Mouse (Mus musculus): ENCODE measurements around the gene Fnbp1. TPM values are rescaled to one million over a fixed set of nuclear protein-coding genes. Genes with fewer than 3 reads are reported as not detected.

Gene Fnbp1
- polyA plus RNA-seq, 1 experiment from 2014 or later = 21.7 TPM

DNA sequence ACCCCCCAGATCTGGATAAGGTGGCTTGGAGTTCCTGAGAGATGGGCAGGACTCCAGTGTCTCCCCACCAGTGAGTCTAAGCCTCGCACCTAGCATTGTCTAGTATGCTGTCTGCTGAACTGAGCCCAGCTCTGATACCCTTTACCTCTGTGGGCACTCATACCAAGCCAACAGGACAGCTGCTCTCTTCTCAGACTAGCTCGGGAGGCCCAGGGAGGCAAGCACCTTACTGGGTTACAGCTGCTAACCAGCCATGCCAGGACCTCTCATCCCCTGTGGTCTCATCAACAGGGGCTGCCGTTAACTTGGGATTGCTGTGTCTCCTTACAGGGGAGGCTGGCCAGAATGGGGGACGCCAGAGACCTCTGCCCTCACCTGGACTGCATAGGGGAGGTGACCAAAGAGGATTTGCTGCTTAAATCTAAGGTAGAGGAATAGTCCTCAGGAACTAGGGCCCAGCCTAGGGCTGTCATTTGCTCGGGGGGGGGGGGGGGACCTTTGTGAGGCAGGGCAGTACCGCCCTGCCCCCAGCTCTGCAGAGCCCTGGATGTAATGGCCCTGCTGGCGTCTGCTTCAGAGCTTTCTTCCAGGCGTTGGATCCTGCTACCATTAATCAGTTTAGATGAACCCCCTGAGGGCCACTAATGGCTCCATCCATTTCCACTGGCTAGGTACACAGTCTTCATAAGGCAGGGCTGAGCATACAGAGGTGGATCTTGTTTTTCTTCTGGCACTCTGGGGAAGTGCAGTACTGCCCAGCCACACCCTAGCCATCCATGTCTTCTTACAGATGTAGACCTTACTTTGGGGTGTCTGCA is 143.2 kb downstream of the Fnbp1 start:
- H3K4me2 ChIP-seq (ENCODE audit: low read depth, low read length) = no peak overlapping the region
- no peak overlapping the region for H3K27ac ChIP-seq (replicated peaks; ENCODE audit: low read depth, low read length)
- H3K9me3 ChIP-seq (ENCODE audit: control insufficient read depth, low read length) = no peaks in the 10 kb centered on the region
- DNase-seq (ENCODE audit: low spot score) (no peak), ATAC-seq (ENCODE audit: low read depth) (peak; percentile 42; the same call in 1 of the 2 replicates)
- 0 out of 2 replicates have a peak overlapping the region, but pooled peaks have one; percentile 8 for H3K9ac ChIP-seq (ENCODE audit: low read depth, low read length)
- no peak overlapping the region for H3K4me3 ChIP-seq (ENCODE audit: low read depth, low read length)
- H3K4me1 ChIP-seq (ENCODE audit: control insufficient read depth, insufficient read depth, low read length) = no peaks in the 10 kb centered on the region
- 56% methylated on average over 6 of the region's 8 CpGs for WGBS
- H3K36me3 ChIP-seq (ENCODE audit: control insufficient read depth, insufficient read depth, low read length) = peaks cover 22% of the 10 kb centered on the region; the same call in 1 of the 2 replicates
- H3K27me3 ChIP-seq (replicated peaks; ENCODE audit: control insufficient read depth, insufficient read depth, low read length) = no peaks in the 10 kb centered on the region

DNA sequence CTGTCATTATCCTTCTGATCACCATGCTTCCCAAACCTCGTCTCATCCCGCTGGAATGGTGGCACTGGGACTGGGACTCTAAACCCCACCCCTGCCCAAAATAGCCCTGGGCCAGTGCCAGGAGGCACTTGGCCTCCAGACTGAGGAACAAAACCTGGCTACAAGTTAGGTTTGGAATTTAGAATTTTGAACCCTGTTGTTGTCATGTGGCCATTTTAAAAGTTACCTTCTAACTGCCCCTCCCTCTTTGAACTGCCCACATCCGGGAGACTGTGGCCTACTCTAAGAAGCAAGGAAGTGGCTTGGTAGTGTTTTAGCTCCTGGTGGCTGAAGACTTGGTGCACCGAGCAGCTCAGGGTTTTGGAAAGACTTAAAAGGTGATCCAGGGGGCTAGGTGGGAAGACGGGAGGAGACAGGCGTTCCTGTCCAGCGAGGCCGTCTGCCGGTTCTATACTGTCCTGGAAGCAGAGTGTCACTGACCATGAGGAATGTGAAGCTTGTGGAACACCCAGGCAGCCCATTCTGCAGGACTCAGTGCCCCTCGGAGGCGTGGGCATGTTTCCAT is 146.3 kb downstream of the Fnbp1 start:
- no peak overlapping the region for H3K9ac ChIP-seq (ENCODE audit: low read depth, low read length)
- no peaks in the 10 kb centered on the region for H3K4me1 ChIP-seq (ENCODE audit: control insufficient read depth, insufficient read depth, low read length)
- H3K36me3 ChIP-seq (ENCODE audit: control insufficient read depth, insufficient read depth, low read length) = peaks cover 12% of the 10 kb centered on the region; the same call in 1 of the 2 replicates
- 78% methylated on average over 11 of the region's 11 CpGs for WGBS
- H3K27ac ChIP-seq (replicated peaks; ENCODE audit: low read depth, low read length) = no peak overlapping the region; the same call in 1 of the 2 replicates
- H3K27me3 ChIP-seq (replicated peaks; ENCODE audit: control insufficient read depth, insufficient read depth, low read length) = no peaks in the 10 kb centered on the region
- H3K4me3 ChIP-seq (ENCODE audit: low read depth, low read length) = no peak overlapping the region
- DNase-seq (ENCODE audit: low spot score) (peak; percentile 42), ATAC-seq (ENCODE audit: low read depth) (no peak)
- H3K9me3 ChIP-seq (ENCODE audit: control insufficient read depth, low read length) = no peaks in the 10 kb centered on the region
- no peak overlapping the region for H3K4me2 ChIP-seq (ENCODE audit: low read depth, low read length)

DNA sequence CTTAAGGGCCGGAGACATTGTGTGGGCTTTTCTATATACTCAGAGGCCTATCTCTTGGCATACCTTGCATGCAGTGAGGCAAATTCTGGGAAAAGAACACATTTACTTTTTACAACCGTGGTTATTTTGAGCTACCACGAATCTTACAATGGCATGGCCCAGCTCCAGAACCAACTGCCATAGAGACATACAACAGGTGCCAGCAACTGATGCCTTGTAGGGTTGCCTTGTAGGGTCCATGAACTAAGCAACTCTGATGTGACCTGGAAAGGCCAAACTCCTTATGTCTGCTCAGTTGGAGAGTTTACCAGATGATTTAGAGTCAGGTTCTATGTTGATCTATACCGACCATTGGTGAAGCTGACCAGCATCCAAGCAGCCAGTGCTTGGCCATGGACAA is 147.0 kb downstream of the Fnbp1 start:
- no peak overlapping the region for H3K27ac ChIP-seq (replicated peaks; ENCODE audit: low read depth, low read length)
- no peak overlapping the region for H3K9ac ChIP-seq (ENCODE audit: low read depth, low read length)
- no peaks in the 10 kb centered on the region for H3K4me1 ChIP-seq (ENCODE audit: control insufficient read depth, insufficient read depth, low read length)
- H3K27me3 ChIP-seq (replicated peaks; ENCODE audit: control insufficient read depth, insufficient read depth, low read length) = no peaks in the 10 kb centered on the region
- no peak for ATAC-seq (ENCODE audit: low read depth)
- no peak overlapping the region for H3K4me2 ChIP-seq (ENCODE audit: low read depth, low read length)
- 91% methylated on average over 4 of the region's 4 CpGs for WGBS
- H3K9me3 ChIP-seq (ENCODE audit: control insufficient read depth, low read length) = no peaks in the 10 kb centered on the region
- no peak overlapping the region for H3K4me3 ChIP-seq (ENCODE audit: low read depth, low read length)
- DNase-seq (ENCODE audit: low spot score) = no peak
- H3K36me3 ChIP-seq (ENCODE audit: control insufficient read depth, insufficient read depth, low read length) = 0 out of 2 replicates have a peak, but pooled peaks cover 6% of the 10 kb centered on the region

DNA sequence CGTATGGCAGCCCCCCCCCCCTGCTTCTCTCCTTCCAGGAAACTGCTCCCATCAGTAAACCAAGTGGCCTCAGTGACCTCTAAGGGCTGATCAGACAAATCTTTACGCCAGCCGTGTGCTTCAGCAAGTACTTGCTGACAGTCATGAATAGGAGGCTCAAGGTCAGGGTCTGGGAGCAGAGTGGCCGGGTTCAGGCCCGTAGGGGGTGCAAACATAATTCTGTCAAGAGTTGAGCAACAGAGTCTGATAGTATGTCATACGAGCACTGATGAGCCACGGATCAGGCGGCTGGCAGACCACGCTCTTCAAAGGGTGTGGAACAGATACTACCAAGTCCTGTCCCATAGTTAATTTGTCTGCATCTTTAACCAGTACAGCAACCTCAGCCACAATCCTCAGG is 151.6 kb downstream of the Fnbp1 start:
- Histone ChIP-seq H3K9me3 (ENCODE audit: control insufficient read depth, low read length) (no peaks in the 10 kb centered on the region), H3K4me3 (ENCODE audit: low read depth, low read length) (no peak overlapping the region), H3K27ac (replicated peaks; ENCODE audit: low read depth, low read length) (no peak overlapping the region), H3K36me3 (ENCODE audit: control insufficient read depth, insufficient read depth, low read length) (no peaks in the 10 kb centered on the region), H3K4me2 (ENCODE audit: low read depth, low read length) (no peak overlapping the region), H3K27me3 (replicated peaks; ENCODE audit: control insufficient read depth, insufficient read depth, low read length) (no peaks in the 10 kb centered on the region), H3K9ac (ENCODE audit: low read depth, low read length) (no peak overlapping the region), H3K4me1 (ENCODE audit: control insufficient read depth, insufficient read depth, low read length) (no peaks in the 10 kb centered on the region)
- WGBS = 81% methylated on average over 9 of the region's 9 CpGs
- DNase-seq (ENCODE audit: low spot score) = no peak
- ATAC-seq (ENCODE audit: low read depth) = no peak

DNA sequence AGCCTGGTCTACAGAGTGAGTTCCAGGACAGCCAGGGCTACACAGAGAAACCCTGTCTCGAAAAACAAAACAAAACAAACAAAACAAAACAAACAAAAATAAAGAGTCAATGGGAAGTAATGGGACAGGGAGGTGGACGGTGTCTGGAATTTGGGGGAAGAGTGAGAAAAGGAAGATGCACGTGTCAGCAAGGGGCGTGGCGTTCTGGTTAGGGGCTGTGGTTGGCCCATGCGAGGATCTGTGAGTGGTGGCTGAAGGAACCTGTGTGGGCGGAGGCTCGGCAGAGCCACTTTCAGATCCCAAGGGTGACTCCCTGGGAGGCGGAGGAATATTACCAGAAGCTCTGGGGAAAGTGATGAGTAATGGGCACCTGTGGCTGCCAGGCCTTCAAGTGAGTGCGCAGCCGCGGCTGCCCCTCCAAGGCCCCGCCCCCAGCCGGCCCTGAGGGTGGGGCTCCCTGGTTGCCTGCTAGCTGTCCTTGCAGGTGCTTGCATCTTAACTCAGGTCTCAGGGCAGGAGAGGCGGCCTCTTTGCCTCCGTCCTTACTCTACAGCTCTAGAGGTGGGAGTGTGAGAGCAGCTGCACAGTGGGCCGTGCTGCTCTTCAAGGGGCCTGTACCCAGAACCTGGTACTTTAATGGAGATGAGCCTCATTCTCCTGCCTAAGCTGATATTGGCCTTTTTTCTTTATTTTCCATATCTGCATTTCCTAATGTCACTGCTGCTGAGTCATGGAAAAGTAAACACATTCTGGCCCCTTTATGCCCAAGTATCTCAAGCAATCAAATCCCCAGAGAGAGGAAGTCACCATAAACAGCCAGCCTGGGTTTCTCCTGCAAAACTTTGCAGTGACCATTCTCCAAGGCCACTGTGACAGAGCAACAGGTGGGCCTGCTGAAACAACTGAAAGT is 156.4 kb downstream of the Fnbp1 start:
- WGBS = 26% methylated on average over 16 of the region's 17 CpGs
- H3K4me2 ChIP-seq (ENCODE audit: low read depth, low read length) = peak overlapping the region; percentile 10; the same call in 1 of the 2 replicates
- ATAC-seq (ENCODE audit: low read depth) (no peak), DNase-seq (ENCODE audit: low spot score) (peak; percentile 66)
- H3K9ac ChIP-seq (ENCODE audit: low read depth, low read length) = no peak overlapping the region
- no peaks in the 10 kb centered on the region for H3K9me3 ChIP-seq (ENCODE audit: control insufficient read depth, low read length)
- no peak overlapping the region for H3K27ac ChIP-seq (replicated peaks; ENCODE audit: low read depth, low read length)
- H3K4me1 ChIP-seq (ENCODE audit: control insufficient read depth, insufficient read depth, low read length) = peaks cover 8% of the 10 kb centered on the region
- no peaks in the 10 kb centered on the region for H3K27me3 ChIP-seq (replicated peaks; ENCODE audit: control insufficient read depth, insufficient read depth, low read length)
- no peak overlapping the region for H3K4me3 ChIP-seq (ENCODE audit: low read depth, low read length)
- 0 out of 2 replicates have a peak, but pooled peaks cover 2% of the 10 kb centered on the region for H3K36me3 ChIP-seq (ENCODE audit: control insufficient read depth, insufficient read depth, low read length)

DNA sequence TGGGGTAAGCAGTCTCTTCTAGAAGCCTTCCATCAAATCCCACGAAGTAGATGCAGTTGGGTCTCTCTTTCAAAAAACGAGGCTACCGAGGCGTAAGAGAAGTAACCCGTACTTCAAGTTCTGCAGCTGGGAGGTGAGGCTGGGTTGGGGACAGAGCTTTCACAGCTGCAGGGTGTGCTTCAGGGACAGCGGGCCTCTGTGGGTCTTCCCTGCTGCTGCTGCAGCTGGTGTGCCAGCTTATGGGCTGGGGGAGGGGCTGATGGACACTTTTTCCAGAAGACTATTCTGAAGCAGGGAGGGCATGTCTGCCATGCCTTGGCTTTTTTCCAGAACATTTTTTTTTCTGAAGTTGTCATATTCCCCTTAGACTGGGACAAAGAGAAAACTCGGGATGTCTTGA is 158.8 kb downstream of the Fnbp1 start:
- ATAC-seq (ENCODE audit: low read depth) = no peak
- 38% methylated on average over 7 of the region's 7 CpGs for WGBS
- no peaks in the 10 kb centered on the region for H3K9me3 ChIP-seq (ENCODE audit: control insufficient read depth, low read length)
- H3K4me2 ChIP-seq (ENCODE audit: low read depth, low read length) = peak overlapping the region; percentile 82
- H3K27me3 ChIP-seq (replicated peaks; ENCODE audit: control insufficient read depth, insufficient read depth, low read length) = no peaks in the 10 kb centered on the region
- H3K9ac ChIP-seq (ENCODE audit: low read depth, low read length) = peak overlapping the region; percentile 68; the same call in 1 of the 2 replicates
- H3K36me3 ChIP-seq (ENCODE audit: control insufficient read depth, insufficient read depth, low read length) = peaks cover 22% of the 10 kb centered on the region
- H3K4me3 ChIP-seq (ENCODE audit: low read depth, low read length) = peak overlapping the region; percentile 74
- peaks cover 8% of the 10 kb centered on the region for H3K4me1 ChIP-seq (ENCODE audit: control insufficient read depth, insufficient read depth, low read length)
- DNase-seq (ENCODE audit: low spot score) = peak; percentile 70
- H3K27ac ChIP-seq (replicated peaks; ENCODE audit: low read depth, low read length) = peak overlapping the region; percentile 8; the same call in 1 of the 2 replicates

DNA sequence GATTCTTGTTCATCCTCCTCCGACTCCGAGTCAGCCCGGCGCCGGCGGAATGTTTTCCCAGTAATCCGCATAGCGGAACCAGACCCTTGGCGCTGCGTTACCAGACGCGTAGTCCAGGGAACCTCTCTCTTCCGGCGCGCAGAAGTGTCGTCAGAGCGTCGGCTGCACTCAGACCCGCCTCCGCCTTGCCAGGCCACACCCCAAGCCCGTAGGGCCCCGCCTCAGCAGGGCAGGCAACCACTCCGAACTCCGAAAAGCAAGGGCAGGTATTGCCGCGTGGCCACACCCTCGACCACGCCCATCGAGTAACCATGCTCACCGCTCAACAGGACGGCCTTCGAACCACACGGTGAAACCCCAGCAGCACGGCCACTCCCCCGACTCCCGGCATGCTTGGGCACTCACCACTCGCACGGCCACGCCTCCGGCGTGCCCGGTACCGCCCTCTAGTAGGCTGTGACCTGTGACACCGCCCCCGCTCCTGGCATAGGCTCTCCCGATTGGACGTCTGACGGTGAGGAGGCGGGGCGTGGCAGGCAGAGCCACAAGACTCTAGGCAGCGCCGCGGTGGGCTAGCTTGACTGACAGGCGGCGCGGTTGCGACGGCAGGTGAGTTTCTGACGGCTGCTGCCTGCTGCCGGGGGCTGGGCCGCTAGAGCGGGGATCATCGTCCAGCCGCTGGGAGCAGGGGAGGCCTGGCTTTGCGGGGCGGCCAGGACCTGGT is 159.9 kb downstream of the Fnbp1 start, which contains the start of the genes BC005624 and Usp20:
TSS of gene BC005624 (minus strand) at position 412 of the 724 bp plus-strand sequence.
TSS of gene Usp20 (plus strand) at position 490 of the 724 bp plus-strand sequence.
- Histone ChIP-seq H3K9me3 (ENCODE audit: control insufficient read depth, low read length) (no peaks in the 10 kb centered on the region), H3K4me1 (ENCODE audit: control insufficient read depth, insufficient read depth, low read length) (peaks cover 8% of the 10 kb centered on the region), H3K4me2 (ENCODE audit: low read depth, low read length) (peak within 1 kb of the TSS; percentile 82), H3K9ac (ENCODE audit: low read depth, low read length) (peak within 1 kb of the TSS; percentile 68), H3K4me3 (ENCODE audit: low read depth, low read length) (peak within 1 kb of the TSS; percentile 74), H3K27ac (replicated peaks; ENCODE audit: low read depth, low read length) (peak within 1 kb of the TSS; percentile 44; the same call in 1 of the 2 replicates), H3K36me3 (ENCODE audit: control insufficient read depth, insufficient read depth, low read length) (peaks cover 33% of the 10 kb centered on the region), H3K27me3 (replicated peaks; ENCODE audit: control insufficient read depth, insufficient read depth, low read length) (no peaks in the 10 kb centered on the region)
- ATAC-seq (ENCODE audit: low read depth) (peak; percentile 98), DNase-seq (ENCODE audit: low spot score) (peak; percentile 100)
- 0% methylated on average over 59 of the region's 66 CpGs for whole genome bisulfite sequencing

Data from embryonic facial prominence, embryonic 14.5 days (tissue).